Mouse (Mus musculus): ENCODE data around the gene Ddx19a.

DNA sequence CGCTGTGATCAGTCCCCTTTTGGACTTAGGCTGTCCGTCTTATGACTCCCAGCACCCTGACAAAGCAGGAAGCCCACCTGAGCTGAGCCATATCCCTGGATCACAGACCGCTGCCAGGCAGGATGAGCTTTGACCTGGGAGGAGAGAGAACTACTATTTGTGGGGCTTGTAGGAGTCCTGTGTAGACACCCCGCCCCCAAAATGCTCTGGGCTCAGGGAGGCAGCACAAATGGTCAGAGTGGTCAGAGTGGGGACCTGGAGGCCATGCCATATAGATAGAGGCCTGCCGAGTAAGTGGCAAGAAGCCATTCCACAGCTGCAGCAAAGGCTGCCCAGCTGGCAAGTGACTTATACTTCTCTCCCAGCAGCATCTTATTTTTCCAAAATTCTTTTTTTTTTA, 39.5 kb downstream of the Ddx19a start:
- TF ChIP-seq CTCF (IDR thresholded peaks at IDR 0.05; ENCODE audit: control insufficient read depth, insufficient read depth, insufficient read length) (no peak), MAX (IDR thresholded peaks at IDR 0.05) (no peak), MYOD1 (IDR thresholded peaks at IDR 0.05; ENCODE audit: control insufficient read depth, insufficient read length, low read depth) (no peak), USF1 (IDR thresholded peaks at IDR 0.05; ENCODE audit: low read depth) (no peak)

Data from C2C12 (cell line).